Mouse (Mus musculus): Measurements from ENCODE around the gene D930048N14Rik. TPM values are rescaled to one million over a fixed set of nuclear protein-coding genes. Genes with fewer than 3 reads are reported as not detected.
"Not testable (repeated sequence)": the region's sequence is repeated elsewhere in the genome, so short reads cannot be mapped to it uniquely, and the experiment has no call there.

D930048N14Rik gene
- total and polyA plus RNA-seq, 3 experiments, result 0.38 to 1.5 (median 0.81) TPM

DNA sequence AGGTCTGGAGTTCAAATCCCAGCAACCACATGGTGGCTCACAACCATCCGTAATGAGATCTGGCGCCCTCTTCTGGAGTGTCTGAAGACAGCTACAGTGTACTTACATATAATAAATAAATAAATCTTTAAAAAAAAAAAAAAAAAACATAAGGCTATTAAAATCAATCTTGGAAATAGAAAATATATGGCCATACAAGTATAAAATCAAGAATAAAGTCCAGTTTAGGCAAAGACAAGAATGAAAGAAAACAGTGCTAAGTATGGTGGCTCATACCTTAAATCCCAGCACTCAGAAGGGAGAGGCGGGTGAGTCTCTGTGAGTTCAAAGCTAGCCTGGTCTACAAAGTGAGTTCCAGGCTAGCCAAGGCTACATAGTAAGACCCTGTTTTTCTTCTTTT is 39.8 kb downstream of the D930048N14Rik start:
- H3K27me3 ChIP-seq (replicated peaks); dilution Hi-C loops (cut with MboI; ENCODE audit: extremely low pct_ligation_motif_present, extremely low pct_unique_long_range_greater_than_20kb, low sequenced_read_pairs); H3K79me2 ChIP-seq (replicated peaks; ENCODE audit: control insufficient read depth, extremely low read depth, insufficient read depth, poor library complexity, severe bottlenecking); H3K9me3 ChIP-seq (replicated peaks; ENCODE audit: low read length); H3K4me3 ChIP-seq (replicated peaks in 1 of 3; ENCODE audit: low read depth in 2 of 3, low read length in 2 of 3, poor library complexity in 1 of 3); H3K4me2 ChIP-seq (ENCODE audit: insufficient read depth, low read depth, poor library complexity, severe bottlenecking); H3K27ac ChIP-seq (ENCODE audit: insufficient read depth, low read depth); DNase-seq (ENCODE audit: extremely low read depth); H3K9ac ChIP-seq (ENCODE audit: insufficient read depth, low read depth): not testable (repeated sequence)
- TF ChIP-seq CTCF (conservative IDR thresholded peaks at IDR 0.05 in 1 of 2, IDR thresholded peaks at IDR 0.05 in 1 of 2; ENCODE audit: low read depth in 2 of 2, low read length in 2 of 2) (0 out of 4 replicates have a peak, but pooled peaks of 1 of the 2 experiments have one; percentile 1), ZNF384 (IDR thresholded peaks at IDR 0.05; ENCODE audit: low read depth, low read length) (peak; percentile 53)
- in situ Hi-C loops (cut with MboI; ENCODE audit: low pct_ligation_motif_present, low pct_unique_long_range_greater_than_20kb, low sequenced_read_pairs), result loop anchor here (10.0 kb wide), 1 partner anchor 304 kb away; no protein-coding TSS in a partner anchor
- Histone ChIP-seq H3K36me3 (replicated peaks in 1 of 2; ENCODE audit: control insufficient read depth in 1 of 2, insufficient read depth in 1 of 2, low read length in 1 of 2) (peaks cover 12 to 24% of the 10 kb centered on the region in 2 experiments), H3K4me1 (ENCODE audit: control insufficient read depth in 1 of 2, insufficient read depth in 2 of 2) (peaks cover 8 to 24% of the 10 kb centered on the region in 2 experiments)

GRCm38 (mm10) chr11:51694984-51695383 is 44.2 kb downstream of the D930048N14Rik start:
- peaks cover 35 to 59% of the 10 kb centered on the region in 2 experiments for H3K36me3 ChIP-seq (replicated peaks in 1 of 2; ENCODE audit: control insufficient read depth in 1 of 2, insufficient read depth in 1 of 2, low read length in 1 of 2)
- TF ChIP-seq POLR2AphosphoS2 (IDR thresholded peaks at IDR 0.05; ENCODE audit: low read depth, low read length) (no peak), E2F4 (IDR thresholded peaks at IDR 0.05; ENCODE audit: insufficient replicate concordance, low read depth, low read length) (no peak), RCOR1 (conservative IDR thresholded peaks at IDR 0.05; ENCODE audit: low read depth, low read length) (no peak), PAX5 (IDR thresholded peaks at IDR 0.05; ENCODE audit: low read length) (no peak), MYC (IDR thresholded peaks at IDR 0.05; ENCODE audit: low read depth, low read length) (no peak), GABPA (IDR thresholded peaks at IDR 0.05; ENCODE audit: insufficient replicate concordance, low read depth, low read length) (no peak), KAT2A (IDR thresholded peaks at IDR 0.05; ENCODE audit: insufficient replicate concordance, low read length) (no peak)
- peaks cover 6% of the 10 kb centered on the region for H3K9me3 ChIP-seq (replicated peaks; ENCODE audit: low read length)
- H3K79me2 ChIP-seq (replicated peaks; ENCODE audit: control insufficient read depth, extremely low read depth, insufficient read depth, poor library complexity, severe bottlenecking), result no peaks in the 10 kb centered on the region
- dilution Hi-C loops (cut with MboI; ENCODE audit: extremely low pct_ligation_motif_present, extremely low pct_unique_long_range_greater_than_20kb, low sequenced_read_pairs) (no loop called here), in situ Hi-C loops (cut with MboI; ENCODE audit: low pct_ligation_motif_present, low pct_unique_long_range_greater_than_20kb, low sequenced_read_pairs) (loop anchor here (10.0 kb wide), 1 partner anchor 300 kb away; no protein-coding TSS in a partner anchor)
- H3K27ac ChIP-seq (ENCODE audit: insufficient read depth, low read depth), result no peak overlapping the region
- H3K4me1 ChIP-seq (ENCODE audit: control insufficient read depth in 1 of 2, insufficient read depth in 2 of 2), result peaks cover 2 to 3% of the 10 kb centered on the region in 2 experiments; a peak in 3 of 4 replicates
- H3K4me3 ChIP-seq (replicated peaks in 1 of 3; ENCODE audit: low read depth in 2 of 3, low read length in 2 of 3, poor library complexity in 1 of 3), result no peak overlapping the region
- no peak overlapping the region for H3K9ac ChIP-seq (ENCODE audit: insufficient read depth, low read depth)
- H3K4me2 ChIP-seq (ENCODE audit: insufficient read depth, low read depth, poor library complexity, severe bottlenecking), result no peak overlapping the region
- DNase-seq (ENCODE audit: extremely low read depth), result no peak
- H3K27me3 ChIP-seq (replicated peaks), result no peaks in the 10 kb centered on the region

- H3K9ac ChIP-seq (ENCODE audit: insufficient read depth, low read depth), result no peak overlapping the region
- no peaks in the 10 kb centered on the region for H3K79me2 ChIP-seq (replicated peaks; ENCODE audit: control insufficient read depth, extremely low read depth, insufficient read depth, poor library complexity, severe bottlenecking)
- H3K4me2 ChIP-seq (ENCODE audit: insufficient read depth, low read depth, poor library complexity, severe bottlenecking), result no peak overlapping the region
- no peak overlapping the region for H3K4me3 ChIP-seq (replicated peaks in 1 of 3; ENCODE audit: low read depth in 2 of 3, low read length in 2 of 3, poor library complexity in 1 of 3)
- no peak for DNase-seq (ENCODE audit: extremely low read depth)
- peaks cover 62 to 89% of the 10 kb centered on the region in 2 experiments for H3K36me3 ChIP-seq (replicated peaks in 1 of 2; ENCODE audit: control insufficient read depth in 1 of 2, insufficient read depth in 1 of 2, low read length in 1 of 2)
- peaks cover 2 to 15% of the 10 kb centered on the region in 2 experiments for H3K4me1 ChIP-seq (ENCODE audit: control insufficient read depth in 1 of 2, insufficient read depth in 2 of 2)
- TF ChIP-seq ETS1 (conservative IDR thresholded peaks at IDR 0.05; ENCODE audit: low read depth, low read length) (no peak), HCFC1 (IDR thresholded peaks at IDR 0.05; ENCODE audit: low read depth, low read length) (no peak), TCF12 (IDR thresholded peaks at IDR 0.05; ENCODE audit: low read depth, low read length) (no peak), MAFK (IDR thresholded peaks at IDR 0.05; ENCODE audit: insufficient replicate concordance, low read length) (no peak), USF1 (IDR thresholded peaks at IDR 0.05; ENCODE audit: low read depth, low read length) (no peak), E2F4 (IDR thresholded peaks at IDR 0.05; ENCODE audit: insufficient replicate concordance, low read depth, low read length) (no peak), ZC3H11A (IDR thresholded peaks at IDR 0.05; ENCODE audit: low read depth, low read length) (no peak), MXI1 (IDR thresholded peaks at IDR 0.05; ENCODE audit: low read depth, low read length) (no peak), POLR2A (IDR thresholded peaks at IDR 0.05; ENCODE audit: low read depth, low read length) (no peak), POLR2AphosphoS2 (IDR thresholded peaks at IDR 0.05; ENCODE audit: low read depth, low read length) (no peak), CTCF (conservative IDR thresholded peaks at IDR 0.05 in 1 of 2, IDR thresholded peaks at IDR 0.05 in 1 of 2; ENCODE audit: low read depth in 2 of 2, low read length in 2 of 2) (no peak), ZKSCAN1 (IDR thresholded peaks at IDR 0.05; ENCODE audit: borderline replicate concordance, low read depth, low read length) (no peak), ELF1 (IDR thresholded peaks at IDR 0.05; ENCODE audit: low read depth, low read length) (no peak), TBP (conservative IDR thresholded peaks at IDR 0.05; ENCODE audit: low read depth, low read length) (no peak), CHD1 (IDR thresholded peaks at IDR 0.05; ENCODE audit: low read depth, low read length) (no peak), RCOR1 (conservative IDR thresholded peaks at IDR 0.05; ENCODE audit: low read depth, low read length) (no peak), UBTF (IDR thresholded peaks at IDR 0.05; ENCODE audit: low read depth, low read length) (no peak), MEF2A (IDR thresholded peaks at IDR 0.05; ENCODE audit: borderline replicate concordance, low read depth, low read length) (no peak), CHD2 (IDR thresholded peaks at IDR 0.05; ENCODE audit: low read length) (no peak), SMC3 (IDR thresholded peaks at IDR 0.05; ENCODE audit: low read depth, low read length) (no peak)
- H3K27ac ChIP-seq (ENCODE audit: insufficient read depth, low read depth), result no peak overlapping the region
- in situ Hi-C loops (cut with MboI; ENCODE audit: low pct_ligation_motif_present, low pct_unique_long_range_greater_than_20kb, low sequenced_read_pairs) (loop anchor here (25.0 kb wide), 1 partner anchor 441 kb away; the partner anchor contains the start of genes BC049762 and Clk4), dilution Hi-C loops (cut with MboI; ENCODE audit: extremely low pct_ligation_motif_present, extremely low pct_unique_long_range_greater_than_20kb, low sequenced_read_pairs) (no loop called here)
- H3K27me3 ChIP-seq (replicated peaks), result no peaks in the 10 kb centered on the region
- H3K9me3 ChIP-seq (replicated peaks; ENCODE audit: low read length), result peaks cover 6% of the 10 kb centered on the region
These were observed 52.1 kb downstream of the D930048N14Rik start for GRCm38 (mm10) chr11:51702831-51703230.
